Mouse (Mus musculus) intestine, embryonic 15.5 days (tissue): ENCODE measurements around the gene Nwd1. TPM values are rescaled to one million over a fixed set of nuclear protein-coding genes. Genes with fewer than 3 reads are reported as not detected.
"Not testable (repeated sequence)": the region's sequence is repeated elsewhere in the genome, so short reads cannot be mapped to it uniquely, and the experiment has no call there.

Experiments
- ATAC-seq: fragments of 200-750 bp; cut with Nextera tagmentation; 2 replicates; pipeline ENCODE4 v1.8.0; 2017; ENCODE audit warnings: moderate TSS enrichment, moderate library complexity
- H3K27ac ChIP-seq: fragments of 300-500 bp; sonication (generic); 2 replicates; pipeline ENCODE4 v1.5.1; 2015; ENCODE audit warnings: mild to moderate bottlenecking, inconsistent platforms
- H3K27me3 ChIP-seq: fragments of 300-500 bp; sonication (generic); replicated peaks from 2 replicates; pipeline ENCODE4 v1.6.1; 2015; ENCODE audit warnings: inconsistent platforms
- H3K36me3 ChIP-seq: fragments of 300-500 bp; sonication (generic); 2 replicates; pipeline ENCODE4 v1.6.1; 2015; ENCODE audit warnings: inconsistent platforms
- H3K4me1 ChIP-seq: fragments of 300-500 bp; sonication (generic); replicated peaks from 2 replicates; pipeline ENCODE4 v1.6.1; 2015; ENCODE audit warnings: inconsistent platforms
- H3K4me2 ChIP-seq: fragments of 300-500 bp; sonication (generic); replicated peaks from 2 replicates; pipeline ENCODE4 v1.6.1; 2015; ENCODE audit warnings: mild to moderate bottlenecking, inconsistent platforms
- H3K4me3 ChIP-seq: fragments of 300-500 bp; sonication (generic); replicated peaks from 2 replicates; pipeline ENCODE4 v1.5.1; 2015; ENCODE audit warnings: inconsistent platforms
- H3K9ac ChIP-seq: fragments of 300-500 bp; sonication (generic); 2 replicates; pipeline ENCODE4 v1.6.1; 2015; ENCODE audit warnings: inconsistent platforms
- H3K9me3 ChIP-seq: fragments of 300-500 bp; sonication (generic); 2 replicates; pipeline ENCODE4 v1.6.1; 2016; ENCODE audit warnings: inconsistent platforms
- WGBS: fragments of 180-500 bp; shearing (Covaris S2); methylation state at CpG from one replicate; pipeline ENCODE4 v1.1.7; 2015; 5-methylcytosine and 5-hydroxymethylcytosine counted together
- polyA plus RNA-seq: library from polyadenylated mRNA; unstranded; fragments of >200 nt; fragmentation: Nextera tagmentation; extraction: Ambion mirVana; gene quantifications from 2 replicates; pipeline ENCODE4 v1.2.1, GENCODE M21; 2015

Nwd1 gene
- polyA plus RNA-seq, 1 experiment from 2014 or later, result 0.14 TPM

- H3K27ac ChIP-seq, result no peak overlapping the region
- no peaks in the 10 kb centered on the region for H3K27me3 ChIP-seq
- H3K9me3 ChIP-seq, result no peaks in the 10 kb centered on the region
- no peak for ATAC-seq
- H3K4me2 ChIP-seq, result no peak overlapping the region
- 87% methylated on average over 1 of the region's 1 CpGs for WGBS
- no peak overlapping the region for H3K4me3 ChIP-seq
- no peaks in the 10 kb centered on the region for H3K36me3 ChIP-seq
- no peak overlapping the region for H3K9ac ChIP-seq
- no peaks in the 10 kb centered on the region for H3K4me1 ChIP-seq
These were observed 26.3 kb downstream of the Nwd1 start for GRCm38 (mm10) chr8:72672802-72673201.

GRCm38 (mm10) chr8:72674184-72674583 is 27.7 kb downstream of the Nwd1 start:
- no peak overlapping the region for H3K4me2 ChIP-seq
- H3K9me3 ChIP-seq, result no peaks in the 10 kb centered on the region
- no peak overlapping the region for H3K4me3 ChIP-seq
- H3K4me1 ChIP-seq, result no peaks in the 10 kb centered on the region
- 78% methylated on average over 2 of the region's 2 CpGs for WGBS
- no peaks in the 10 kb centered on the region for H3K36me3 ChIP-seq
- no peak overlapping the region for H3K9ac ChIP-seq
- no peak overlapping the region for H3K27ac ChIP-seq
- ATAC-seq, result no peak
- no peaks in the 10 kb centered on the region for H3K27me3 ChIP-seq

DNA sequence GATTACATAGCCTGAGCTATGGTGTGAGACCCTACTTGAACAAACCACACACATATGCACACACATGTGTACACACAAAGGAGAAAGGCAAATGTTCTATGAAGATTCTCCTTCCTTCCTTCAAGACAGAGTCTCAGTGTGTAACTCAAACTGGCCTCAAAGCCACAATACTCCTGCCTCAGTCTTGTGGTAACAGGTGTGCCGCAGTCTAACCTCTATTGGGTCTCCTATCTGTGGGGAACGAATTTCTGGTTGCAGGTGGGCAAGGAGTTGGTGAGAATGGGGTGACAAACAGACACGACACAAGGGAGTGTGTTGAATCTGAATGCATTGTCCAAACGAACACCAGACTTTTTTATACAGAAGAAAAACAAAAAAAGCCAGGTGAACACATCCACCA is 29.9 kb downstream of the Nwd1 start:
- no peaks in the 10 kb centered on the region for H3K4me1 ChIP-seq
- H3K9ac ChIP-seq, result no peak overlapping the region
- H3K27ac ChIP-seq, result no peak overlapping the region
- no peaks in the 10 kb centered on the region for H3K36me3 ChIP-seq
- 67% methylated on average over 4 of the region's 4 CpGs for WGBS
- H3K4me3 ChIP-seq, result no peak overlapping the region
- no peak overlapping the region for H3K4me2 ChIP-seq
- H3K9me3 ChIP-seq, result no peaks in the 10 kb centered on the region
- H3K27me3 ChIP-seq, result no peaks in the 10 kb centered on the region
- no peak for ATAC-seq

DNA sequence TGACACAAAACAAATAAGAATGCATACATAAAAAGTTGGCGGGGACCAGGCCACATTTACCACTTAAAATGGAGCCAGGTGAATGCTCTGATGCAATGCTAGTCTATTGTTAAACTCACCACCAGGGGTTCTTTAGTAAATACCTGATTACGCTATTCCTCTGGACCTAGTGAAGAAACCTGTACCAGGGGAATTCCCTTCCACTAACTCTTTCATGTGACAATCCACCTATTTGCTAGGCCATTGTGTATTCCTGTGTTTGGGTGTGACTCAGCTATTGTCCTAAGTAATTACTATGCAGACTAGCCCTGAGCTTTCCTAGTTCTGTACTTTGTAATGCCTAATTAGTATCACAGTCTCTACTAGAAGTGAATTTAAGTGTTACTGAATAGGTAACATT is 30.3 kb downstream of the Nwd1 start:
- H3K4me3 ChIP-seq, H3K4me1 ChIP-seq, ATAC-seq, H3K9me3 ChIP-seq, H3K27me3 ChIP-seq, H3K27ac ChIP-seq, H3K9ac ChIP-seq, H3K4me2 ChIP-seq, H3K36me3 ChIP-seq: not testable (repeated sequence)
- 62% methylated on average over 2 of the region's 2 CpGs for WGBS

DNA sequence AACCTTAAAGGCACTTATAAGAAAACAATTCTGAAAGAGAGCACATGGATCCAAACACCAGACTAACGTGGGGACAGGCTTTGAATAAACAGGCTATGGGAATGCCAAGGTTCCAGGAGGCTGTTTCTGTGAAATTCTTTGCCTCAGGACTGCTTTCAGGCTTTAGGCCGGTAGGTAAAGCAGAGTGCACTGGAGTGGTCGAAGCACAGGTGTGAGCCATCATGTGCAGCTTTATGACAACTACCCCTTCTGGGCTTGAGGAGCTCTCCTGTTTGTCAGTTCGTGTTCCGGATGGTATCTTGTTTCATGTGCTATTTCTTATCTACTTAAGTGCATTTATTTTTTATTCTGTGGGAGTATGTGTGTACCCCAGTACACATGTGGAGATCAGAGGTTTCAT is 30.8 kb downstream of the Nwd1 start:
- Histone ChIP-seq H3K4me2 (no peak overlapping the region), H3K9me3 (no peaks in the 10 kb centered on the region), H3K4me3 (no peak overlapping the region), H3K36me3 (no peaks in the 10 kb centered on the region), H3K27me3 (no peaks in the 10 kb centered on the region), H3K27ac (no peak overlapping the region), H3K4me1 (no peaks in the 10 kb centered on the region), H3K9ac (no peak overlapping the region)
- no peak for ATAC-seq
- WGBS, result 57% methylated on average over 5 of the region's 5 CpGs

DNA sequence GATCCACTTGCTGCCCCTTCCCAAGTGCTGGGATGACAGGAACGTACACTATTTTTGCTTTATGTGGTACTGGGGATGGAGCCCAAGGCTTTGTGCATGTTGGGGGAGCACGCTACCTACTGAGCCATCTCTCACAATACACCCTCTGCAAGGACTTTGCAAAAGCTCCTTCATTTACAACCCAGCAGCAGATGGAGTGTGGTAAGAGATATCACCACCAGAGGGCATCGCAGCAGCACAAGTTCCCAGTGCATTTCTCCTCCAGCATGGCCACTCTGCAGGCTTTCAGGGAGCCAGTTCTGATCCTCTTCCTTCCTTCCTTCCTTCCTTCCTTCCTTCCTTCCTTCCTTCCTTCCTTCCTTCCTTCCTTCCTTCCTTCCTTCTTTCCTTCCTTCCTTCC is 33.6 kb downstream of the Nwd1 start:
- Histone ChIP-seq H3K27me3 (no peaks in the 10 kb centered on the region), H3K36me3 (no peaks in the 10 kb centered on the region), H3K4me3 (no peak overlapping the region), H3K9ac (no peak overlapping the region), H3K4me1 (peaks cover 6% of the 10 kb centered on the region; the same call in 1 of the 2 replicates), H3K27ac (no peak overlapping the region), H3K4me2 (no peak overlapping the region), H3K9me3 (no peaks in the 10 kb centered on the region)
- WGBS, result 6% methylated on average over 3 of the region's 3 CpGs
- ATAC-seq, result no peak; the same call in 1 of the 2 replicates

GRCm38 (mm10) chr8:72682051-72682687 is 35.7 kb downstream of the Nwd1 start:
- Histone ChIP-seq H3K4me3 (no peak overlapping the region), H3K9me3 (no peaks in the 10 kb centered on the region), H3K4me2 (no peak overlapping the region), H3K36me3 (no peaks in the 10 kb centered on the region), H3K9ac (no peak overlapping the region), H3K27me3 (no peaks in the 10 kb centered on the region), H3K27ac (no peak overlapping the region), H3K4me1 (peaks cover 6% of the 10 kb centered on the region; the same call in 1 of the 2 replicates)
- WGBS, result 83% methylated on average over 4 of the region's 4 CpGs
- ATAC-seq, result no peak

- Histone ChIP-seq H3K36me3 (no peaks in the 10 kb centered on the region), H3K9ac (no peak overlapping the region), H3K4me3 (no peak overlapping the region), H3K4me2 (no peak overlapping the region), H3K4me1 (peaks cover 6% of the 10 kb centered on the region; the same call in 1 of the 2 replicates), H3K27ac (no peak overlapping the region), H3K27me3 (no peaks in the 10 kb centered on the region), H3K9me3 (no peaks in the 10 kb centered on the region)
- WGBS, result 37% methylated on average over 2 of the region's 2 CpGs
- peak; percentile 86 for ATAC-seq
These were observed 36.6 kb downstream of the Nwd1 start for GRCm38 (mm10) chr8:72683010-72683521.

GRCm38 (mm10) chr8:72683572-72684099 is 37.1 kb downstream of the Nwd1 start:
- not testable (repeated sequence) for H3K9me3 ChIP-seq, H3K27ac ChIP-seq

DNA sequence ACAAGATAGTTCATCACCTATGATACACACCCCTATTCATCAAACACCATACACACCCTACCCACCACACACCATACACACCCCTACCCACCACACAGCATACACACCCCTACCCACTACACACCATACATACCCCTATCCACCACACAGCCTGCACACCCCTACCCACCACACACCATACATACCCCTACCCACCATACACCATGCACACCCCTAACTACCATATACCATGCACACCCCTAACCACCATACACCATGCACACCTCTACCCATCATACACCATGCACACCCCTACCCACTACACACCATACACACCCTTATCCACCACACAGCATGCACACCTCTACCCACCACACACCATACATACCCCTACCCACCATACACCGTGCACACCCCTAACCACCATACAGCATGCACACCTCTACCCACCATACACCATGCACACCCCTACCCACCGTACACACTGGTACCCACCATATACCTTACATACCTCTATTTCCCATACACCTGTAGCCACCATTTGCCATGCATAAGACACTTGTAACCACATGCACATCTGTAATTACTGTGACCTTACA is 51.9 kb downstream of the Nwd1 start:
- Histone ChIP-seq H3K9me3 (no peaks in the 10 kb centered on the region), H3K27me3 (no peaks in the 10 kb centered on the region), H3K9ac (no peak overlapping the region), H3K4me1 (no peaks in the 10 kb centered on the region), H3K4me2 (no peak overlapping the region), H3K36me3 (no peaks in the 10 kb centered on the region), H3K4me3 (no peak overlapping the region), H3K27ac (no peak overlapping the region)
- ATAC-seq, result no peak
- WGBS, result 97% methylated on average over 2 of the region's 2 CpGs

More at GRCm38 (mm10) chr8:72683572-72684099, 37.1 kb downstream of the Nwd1 start:
- H3K4me1 ChIP-seq, H3K9ac ChIP-seq, H3K27me3 ChIP-seq, H3K4me3 ChIP-seq, H3K36me3 ChIP-seq, ATAC-seq, H3K4me2 ChIP-seq: not testable (repeated sequence)
- 85% methylated on average over 5 of the region's 5 CpGs for WGBS

GRCm38 (mm10) chr8:72712569-72712968 is 66.1 kb downstream of the Nwd1 start:
- H3K4me1 ChIP-seq, result no peaks in the 10 kb centered on the region

DNA sequence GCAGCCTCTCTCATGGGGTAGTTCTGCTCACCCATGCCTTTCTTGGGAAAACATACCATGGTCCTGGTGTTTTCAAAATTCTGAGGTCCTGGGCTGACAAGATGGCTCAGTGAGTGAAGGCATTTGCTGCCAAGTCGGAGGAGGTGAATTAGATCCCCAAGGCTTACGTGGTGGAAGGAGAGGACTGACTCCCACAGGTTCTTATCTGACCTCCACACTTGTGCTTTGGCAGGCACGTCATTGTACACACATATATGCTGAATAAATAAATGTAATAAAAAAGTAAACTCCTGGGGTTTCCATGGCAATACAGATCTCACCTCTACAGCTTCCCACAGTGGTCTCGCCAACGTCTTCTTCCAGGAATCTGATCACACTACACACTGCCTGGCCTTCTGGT is 70.1 kb downstream of the Nwd1 start:
- Histone ChIP-seq H3K27ac (no peak overlapping the region), H3K4me2 (no peak overlapping the region), H3K9me3 (no peaks in the 10 kb centered on the region), H3K4me1 (no peaks in the 10 kb centered on the region), H3K4me3 (no peak overlapping the region), H3K9ac (no peak overlapping the region), H3K27me3 (no peaks in the 10 kb centered on the region), H3K36me3 (no peaks in the 10 kb centered on the region)
- no peak for ATAC-seq
- WGBS, result 73% methylated on average over 5 of the region's 5 CpGs

More at GRCm38 (mm10) chr8:72712569-72712968, 66.1 kb downstream of the Nwd1 start:
- Histone ChIP-seq H3K4me2 (no peak overlapping the region), H3K4me3 (no peak overlapping the region), H3K27me3 (no peaks in the 10 kb centered on the region), H3K9ac (no peak overlapping the region), H3K9me3 (no peaks in the 10 kb centered on the region), H3K36me3 (no peaks in the 10 kb centered on the region), H3K27ac (no peak overlapping the region)
- WGBS, result 67% methylated on average over 6 of the region's 6 CpGs
- ATAC-seq, result no peak

DNA sequence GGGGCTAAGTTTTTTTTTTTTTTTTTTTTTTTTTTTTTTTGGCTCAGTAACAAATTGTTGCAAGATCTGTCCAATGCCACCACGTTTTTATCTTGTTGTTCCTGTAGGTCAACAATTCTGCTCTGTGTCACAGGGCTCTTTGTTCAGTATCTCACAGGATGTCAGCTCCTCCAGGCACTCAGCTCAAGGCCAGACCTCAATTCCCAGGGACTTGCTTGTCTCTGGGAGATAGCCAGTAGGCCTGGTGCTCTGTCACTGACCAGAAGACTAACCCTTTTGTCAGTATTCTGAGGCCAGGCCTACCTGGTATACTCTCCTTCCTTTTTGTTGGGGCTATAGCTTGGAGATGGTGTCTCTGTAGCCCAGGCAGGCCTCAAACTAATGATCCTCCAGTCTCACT is 74.0 kb downstream of the Nwd1 start:
- H3K4me3 ChIP-seq, result no peak overlapping the region
- no peak overlapping the region for H3K4me2 ChIP-seq
- no peak overlapping the region for H3K9ac ChIP-seq
- H3K27me3 ChIP-seq, result no peaks in the 10 kb centered on the region
- H3K27ac ChIP-seq, result no peak overlapping the region
- ATAC-seq, result no peak
- peaks cover 9% of the 10 kb centered on the region for H3K4me1 ChIP-seq
- peaks cover 5% of the 10 kb centered on the region; the same call in 1 of the 2 replicates for H3K36me3 ChIP-seq
- 17% methylated on average over 1 of the region's 1 CpGs for WGBS
- H3K9me3 ChIP-seq, result no peaks in the 10 kb centered on the region
